Mouse (Mus musculus) gonadal fat pad, adult 2 months (tissue): ENCODE results near the gene Lilr4b. TPM values are rescaled to one million over a fixed set of nuclear protein-coding genes. Genes with fewer than 3 reads are reported as not detected.
"Not testable (repeated sequence)": the region's sequence is repeated elsewhere in the genome, so short reads cannot be mapped to it uniquely, and the experiment has no call there.

Source experiments
- DNase-seq: peaks from one replicate; pipeline ENCODE4 v3.0.0-alpha.2; 2012; ENCODE audit warnings: low read depth
- polyA plus RNA-seq: library from polyadenylated mRNA; depleted of rRNA; stranded (reverse); fragments of >200 nt; gene quantifications from 2 replicates; pipeline ENCODE4 v1.2.3, GENCODE M21; 2012; rRNA removed

Lilr4b gene
- 5.6 and 10.2 TPM in 2 replicates for polyA plus RNA-seq

DNA sequence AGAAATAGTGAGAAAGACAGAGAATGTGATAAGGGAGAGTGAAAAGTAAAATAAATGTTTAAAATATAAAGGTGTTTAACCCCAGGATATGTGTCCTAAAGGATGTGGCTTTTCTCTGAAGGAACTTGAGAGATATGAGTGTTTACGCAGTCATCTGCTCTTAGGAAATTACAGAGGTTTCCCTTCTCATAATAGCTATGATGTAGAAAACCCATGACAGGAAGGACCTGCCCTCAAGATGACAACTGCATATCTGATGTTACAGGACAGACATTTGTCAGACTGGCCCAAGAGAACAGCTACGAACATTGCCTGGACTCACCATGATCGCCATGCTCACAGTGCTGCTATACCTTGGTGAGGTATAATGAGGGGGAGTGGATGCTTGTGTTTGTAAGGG is at the start of gene Lilr4b, which contains the start of gene Gm49339:
Gene Lilr4b (plus strand): TSS at position 236 of the 400 bp plus-strand sequence.
Gene Gm49339 (plus strand): TSS at position 216 of the 400 bp plus-strand sequence.
- DNase-seq, result not testable (repeated sequence)

GRCm38 (mm10) chr10:51432940-51433339 is 47.5 kb upstream of the Lilr4b start:
- no peak for DNase-seq

DNA sequence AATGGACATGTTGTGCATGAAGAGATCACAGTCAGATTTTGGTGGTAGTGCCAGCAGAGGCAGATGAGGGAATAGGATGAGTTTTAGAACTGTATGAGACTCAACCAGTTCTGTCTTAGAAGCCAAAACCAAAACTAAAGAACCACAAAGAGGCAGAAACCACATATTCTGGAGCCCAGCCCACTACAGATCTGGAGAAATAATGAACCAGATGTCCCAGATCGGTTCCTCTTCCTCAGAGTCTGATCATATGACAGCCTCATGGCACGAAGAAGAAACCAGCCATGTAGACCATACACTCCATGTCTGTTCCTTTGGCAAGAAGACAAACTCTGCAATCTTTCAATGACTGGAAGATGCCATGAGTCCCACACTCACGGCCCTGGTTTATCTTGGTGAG is 44.7 kb upstream of the Lilr4b start:
- DNase-seq, result no peak

DNA sequence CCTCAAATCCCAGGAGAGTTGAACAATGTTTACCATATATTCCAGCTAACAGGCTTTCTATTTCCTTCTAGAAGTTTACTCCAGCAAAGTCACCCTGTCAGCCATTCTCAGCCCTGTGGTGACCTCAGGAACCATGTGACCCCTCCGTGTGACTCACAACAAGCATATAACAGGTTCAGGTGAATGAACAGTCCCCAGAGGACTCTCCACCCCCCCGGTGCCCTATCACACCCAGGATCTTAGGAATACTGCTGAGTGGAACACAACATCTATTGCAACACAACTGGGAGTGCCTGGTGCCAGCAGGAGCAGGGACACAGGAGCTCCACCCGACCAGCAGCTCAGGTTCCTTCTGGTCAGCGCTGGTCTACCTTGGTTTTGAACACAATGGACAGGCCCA is 28.8 kb upstream of the Lilr4b start:
- no peak for DNase-seq

GRCm38 (mm10) chr10:51453616-51454298 is 26.7 kb upstream of the Lilr4b start:
- no peak for DNase-seq

GRCm38 (mm10) chr10:51454365-51454764 is 26.1 kb upstream of the Lilr4b start:
- DNase-seq, result no peak

- DNase-seq, result no peak
Observed at GRCm38 (mm10) chr10:51455762-51456161, 24.7 kb upstream of the Lilr4b start.

DNA sequence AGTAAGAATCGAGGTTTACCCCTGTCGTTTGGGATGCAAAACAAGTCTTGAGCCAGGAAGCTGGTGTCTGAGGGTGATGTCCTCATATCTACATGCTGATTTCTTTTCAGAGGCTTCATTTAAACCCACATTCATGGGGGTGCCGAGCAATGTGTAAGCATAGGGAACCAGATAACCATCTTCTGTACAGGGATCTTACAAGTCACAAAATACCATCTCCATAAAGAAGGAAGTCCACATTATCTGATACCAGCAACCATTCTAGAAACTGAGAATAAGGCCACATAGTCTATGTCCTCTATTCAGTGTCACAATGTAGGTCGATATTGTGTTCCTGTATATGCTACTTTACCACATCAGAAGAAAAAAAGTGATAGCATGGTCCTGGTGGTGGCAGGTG is 24.1 kb upstream of the Lilr4b start:
- DNase-seq, result no peak

DNA sequence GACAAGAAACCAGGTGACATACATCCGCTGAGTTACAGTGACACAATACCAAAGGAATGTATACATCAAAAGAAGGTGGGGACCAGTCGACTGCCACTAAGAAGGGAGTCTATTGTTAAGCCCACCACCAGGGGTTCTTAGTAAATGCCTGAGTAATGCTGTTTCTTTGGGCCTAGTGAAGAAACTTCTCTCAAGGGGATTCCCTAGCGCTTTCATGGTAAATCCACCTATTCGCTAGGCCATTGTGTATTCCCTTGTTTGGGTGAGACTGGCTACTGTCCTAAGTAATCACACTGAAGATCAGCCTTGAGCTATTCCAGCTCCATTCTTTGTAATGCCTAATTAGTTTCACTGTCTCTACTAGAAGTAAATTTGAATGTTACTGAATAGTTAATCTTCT is 16.6 kb upstream of the Lilr4b start:
- DNase-seq, result not testable (repeated sequence)

GRCm38 (mm10) chr10:51490691-51491090 is 10.3 kb downstream of the Lilr4b start, which contains the start of gene Lilrb4a:
Gene Lilrb4a (plus strand): TSS chr10:51490956.
- not testable (repeated sequence) for DNase-seq

- DNase-seq, result no peak
Observed at GRCm38 (mm10) chr10:51520021-51520420, 39.6 kb downstream of the Lilr4b start.

DNA sequence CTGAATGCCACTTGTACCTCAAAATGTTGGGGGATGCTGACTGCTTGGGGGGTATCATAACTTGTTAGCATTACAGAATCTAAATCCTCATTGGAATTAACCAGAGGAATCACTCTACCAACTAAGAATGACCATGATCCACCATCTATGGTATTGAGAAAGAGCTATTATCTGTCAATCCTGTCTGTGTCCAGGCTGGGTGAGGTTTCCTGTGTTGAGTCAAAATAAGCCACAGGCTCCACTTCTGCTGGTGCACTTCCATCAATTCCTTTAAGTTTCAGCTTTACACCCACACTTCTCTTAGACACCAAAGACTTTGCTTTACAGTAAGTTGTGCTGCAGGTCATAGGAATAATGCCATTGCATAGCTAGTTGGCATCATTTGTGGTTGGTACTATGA is 41.0 kb downstream of the Lilr4b start:
- DNase-seq, result no peak

GRCm38 (mm10) chr10:51526090-51526489 is 45.7 kb downstream of the Lilr4b start:
- no peak for DNase-seq

DNA sequence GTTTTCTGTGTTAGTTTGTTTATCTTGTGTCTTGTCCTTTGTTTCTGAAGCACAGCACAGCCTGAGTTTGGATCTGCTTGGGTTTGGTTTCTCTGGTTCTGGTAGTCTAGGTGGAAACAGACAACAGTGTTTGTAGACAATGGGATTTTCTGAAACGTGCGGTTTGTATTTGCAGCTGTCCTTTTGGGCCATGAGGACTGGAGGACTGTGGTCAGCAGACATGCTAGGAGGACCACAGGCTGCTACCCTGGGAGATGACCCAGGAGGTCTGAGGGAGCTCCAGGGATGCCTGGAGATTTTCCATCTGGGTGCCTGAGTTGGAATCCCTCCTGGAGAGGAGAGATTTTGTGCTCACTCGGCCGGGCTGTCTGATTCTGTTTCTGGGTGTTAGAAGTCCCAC is 46.2 kb downstream of the Lilr4b start:
- no peak for DNase-seq

DNA sequence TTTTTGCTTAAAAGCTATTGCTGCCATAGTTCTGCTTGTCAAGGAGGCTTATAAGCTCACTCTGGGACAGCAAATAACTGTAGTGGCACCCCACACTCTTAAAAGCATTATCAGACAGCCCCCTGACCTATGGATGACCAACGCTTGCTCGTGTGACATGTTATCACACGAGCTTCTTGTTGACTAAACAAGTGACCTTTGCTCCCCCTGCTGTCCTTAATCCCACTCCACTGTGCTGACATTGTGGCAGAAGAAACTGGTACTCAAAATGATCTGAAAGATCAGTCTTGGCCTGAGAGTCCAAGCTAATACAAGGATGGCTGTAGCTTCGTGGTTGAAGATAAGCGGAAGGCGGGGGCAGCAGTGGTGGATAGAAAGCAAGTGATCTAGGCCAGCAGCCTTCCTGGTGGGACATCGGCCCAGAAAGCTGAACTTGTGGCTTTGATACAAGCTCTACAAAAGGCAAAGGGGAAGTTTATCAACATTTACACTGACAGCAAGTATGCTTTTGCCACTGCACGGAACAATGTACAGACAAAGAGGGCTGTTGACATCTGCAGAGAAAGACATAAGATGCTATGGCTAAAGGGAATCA is 48.5 kb downstream of the Lilr4b start:
- no peak for DNase-seq

- no peak for DNase-seq
Observed at GRCm38 (mm10) chr10:51529497-51529896, 49.1 kb downstream of the Lilr4b start.

DNA sequence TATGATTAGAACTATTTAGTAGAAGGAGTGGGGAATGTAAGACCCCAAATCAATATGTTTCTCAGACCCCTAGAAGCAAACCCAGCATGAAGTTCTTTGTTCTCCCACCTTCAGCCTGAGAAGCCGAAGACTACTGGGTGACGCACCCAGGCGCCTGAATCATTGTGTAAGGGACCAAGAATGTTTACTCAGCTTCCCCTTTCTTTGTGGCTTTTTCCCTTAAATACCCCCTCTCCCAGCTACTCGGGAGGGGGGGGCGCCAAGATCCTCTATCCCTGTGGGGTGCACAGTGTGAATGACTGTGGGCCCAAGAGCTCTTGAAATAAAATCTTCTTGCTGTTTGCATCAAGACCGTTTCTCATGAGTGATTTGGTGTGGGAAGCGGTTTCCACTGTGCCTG is 50.4 kb downstream of the Lilr4b start:
- DNase-seq, result no peak

Other genes with a start within 250 kb of the Lilr4b start
- gene Gm49339, start within 50 bp of the Lilr4b start, polyA plus RNA-seq, result 2.1 and 8.2 TPM in 2 replicates
- 6.8 and 8.5 TPM in 2 replicates for gene Lilrb4a, start 10.3 kb downstream of the Lilr4b start, polyA plus RNA-seq
- not detected in 2 replicates for gene Fam162b, start 109.9 kb downstream of the Lilr4b start, polyA plus RNA-seq
- gene Gprc6a, start 150.8 kb downstream of the Lilr4b start, polyA plus RNA-seq, result not detected in 2 replicates
- not detected in 2 replicates for gene Rfx6, start 197.1 kb downstream of the Lilr4b start, polyA plus RNA-seq